Mouse (Mus musculus) hindbrain, embryonic 14.5 days (tissue): ENCODE data around the gene Arhgef17. TPM values are rescaled to one million over a fixed set of nuclear protein-coding genes. Genes with fewer than 3 reads are reported as not detected.

Experiments
- ATAC-seq: fragments of 200-750 bp; cut with Nextera tagmentation; 2 replicates; pipeline ENCODE4 v1.8.0; 2017; ENCODE audit warnings: moderate number of reproducible peaks, mild to moderate bottlenecking, moderate TSS enrichment, moderate library complexity; ENCODE audit not compliant: low FRiP score
- DNase-seq: peaks from one replicate; pipeline ENCODE4 v3.0.0-alpha.2; 2015; ENCODE audit warnings: low spot score
- H3K27ac ChIP-seq: fragments of 300-500 bp; sonication (generic); 2 replicates; pipeline ENCODE4 v1.5.1; 2014; ENCODE audit warnings: mild to moderate bottlenecking, moderate library complexity
- H3K27me3 ChIP-seq: fragments of 300-500 bp; sonication (generic); 2 replicates; pipeline ENCODE4 v1.6.1; 2014; ENCODE audit warnings: mild to moderate bottlenecking, low read length, mixed read lengths; ENCODE audit not compliant: control insufficient read depth, insufficient read depth
- H3K36me3 ChIP-seq: fragments of 300-500 bp; sonication (generic); replicated peaks from 2 replicates; pipeline ENCODE4 v1.6.1; 2014; ENCODE audit not compliant: control insufficient read depth, insufficient read depth
- H3K4me1 ChIP-seq: fragments of 300-500 bp; sonication (generic); replicated peaks from 2 replicates; pipeline ENCODE4 v1.6.1; 2014; ENCODE audit warnings: antibody characterized with exemption, low read length, mixed read lengths; ENCODE audit not compliant: control insufficient read depth, insufficient read depth
- H3K4me2 ChIP-seq: fragments of 300-500 bp; sonication (generic); replicated peaks from 2 replicates; pipeline ENCODE4 v1.6.1; 2014; ENCODE audit warnings: mild to moderate bottlenecking, moderate library complexity
- H3K4me3 ChIP-seq: fragments of 300-500 bp; sonication (generic); replicated peaks from 2 replicates; pipeline ENCODE4 v1.5.1; 2014; ENCODE audit warnings: mild to moderate bottlenecking, low read length
- H3K9ac ChIP-seq: fragments of 300-500 bp; sonication (generic); 2 replicates; pipeline ENCODE4 v1.6.1; 2014
- H3K9me3 ChIP-seq: fragments of 300-500 bp; sonication (generic); 2 replicates; pipeline ENCODE4 v1.6.1; 2016; ENCODE audit warnings: low read length; ENCODE audit not compliant: control insufficient read depth
- WGBS: fragments of 180-500 bp; shearing (Covaris S2); extraction: QIAGEN DNeasy Blood & Tissue Kit; methylation state at CpG from one replicate; pipeline ENCODE4 v1.1.7; 2014; 5-methylcytosine and 5-hydroxymethylcytosine counted together
- polyA plus RNA-seq: library from polyadenylated mRNA; unstranded; fragments of >200 nt; fragmentation: Nextera tagmentation; extraction: Ambion mirVana; gene quantifications from 2 replicates; pipeline ENCODE4 v1.2.1, GENCODE M21; 2014

The Arhgef17 gene
- polyA plus RNA-seq, 1 experiment from 2014 or later = 15.5 TPM

DNA sequence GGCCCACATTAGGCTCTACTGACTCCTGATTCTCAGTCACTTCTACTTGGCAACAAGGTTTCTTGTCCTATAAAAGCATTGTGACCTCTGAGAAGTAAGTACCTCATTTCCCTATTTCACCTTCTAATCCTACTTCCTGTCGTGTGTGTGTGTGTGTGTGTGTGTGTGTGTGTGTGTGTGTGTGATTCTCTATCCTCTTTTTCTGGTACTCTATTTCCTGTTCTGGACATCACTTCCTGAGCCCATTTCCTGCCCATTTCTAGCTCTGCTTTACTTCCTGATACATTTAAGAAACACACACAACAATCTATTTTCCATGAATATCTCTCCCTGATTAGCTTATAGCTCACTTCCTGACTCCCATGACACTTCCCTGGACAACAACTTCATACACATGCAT lies 56.1 kb downstream of the Arhgef17 start:
- H3K36me3 ChIP-seq = peaks cover 67% of the 10 kb centered on the region
- 78% methylated on average over 1 of the region's 1 CpGs for WGBS

GRCm38 (mm10) chr7:100873197-100873596 lies 58.7 kb downstream of the Arhgef17 start:
- ATAC-seq (no peak), DNase-seq (no peak)
- no peak overlapping the region for H3K9ac ChIP-seq
- H3K27ac ChIP-seq = no peak overlapping the region
- no peaks in the 10 kb centered on the region for H3K4me1 ChIP-seq
- no peak overlapping the region for H3K4me2 ChIP-seq
- WGBS = 93% methylated on average over 13 of the region's 13 CpGs
- no peaks in the 10 kb centered on the region for H3K9me3 ChIP-seq
- H3K4me3 ChIP-seq = no peak overlapping the region
- H3K36me3 ChIP-seq = peaks cover 46% of the 10 kb centered on the region
- H3K27me3 ChIP-seq = no peaks in the 10 kb centered on the region

More for the DNA sequence above, 56.1 kb downstream of the Arhgef17 start:
- no peaks in the 10 kb centered on the region for H3K9me3 ChIP-seq
- no peaks in the 10 kb centered on the region for H3K27me3 ChIP-seq
- ATAC-seq (no peak), DNase-seq (no peak)
- H3K27ac ChIP-seq = no peak overlapping the region
- H3K4me1 ChIP-seq = no peaks in the 10 kb centered on the region
- no peak overlapping the region for H3K4me2 ChIP-seq
- H3K9ac ChIP-seq = no peak overlapping the region
- H3K4me3 ChIP-seq = no peak overlapping the region

DNA sequence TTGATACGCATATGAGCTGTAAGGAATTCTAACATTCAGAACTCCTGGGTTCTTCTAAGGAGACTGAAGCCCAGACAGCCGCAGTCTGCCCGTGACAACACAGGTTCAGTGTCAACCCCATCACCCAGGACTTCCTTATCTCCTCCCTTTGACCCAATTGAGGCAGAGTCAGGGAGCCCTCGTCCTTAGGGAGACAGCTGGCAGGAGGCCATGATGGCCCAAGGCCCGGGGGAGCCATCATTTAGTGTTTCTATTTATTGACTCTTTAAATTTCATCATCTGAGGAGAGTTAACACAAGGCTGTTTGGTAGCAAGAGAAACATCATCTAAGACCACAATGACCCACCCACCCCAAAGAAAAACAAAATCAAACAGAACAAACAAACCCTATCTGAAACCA lies 60.0 kb downstream of the Arhgef17 start:
- 88% methylated on average over 5 of the region's 5 CpGs for WGBS

DNA sequence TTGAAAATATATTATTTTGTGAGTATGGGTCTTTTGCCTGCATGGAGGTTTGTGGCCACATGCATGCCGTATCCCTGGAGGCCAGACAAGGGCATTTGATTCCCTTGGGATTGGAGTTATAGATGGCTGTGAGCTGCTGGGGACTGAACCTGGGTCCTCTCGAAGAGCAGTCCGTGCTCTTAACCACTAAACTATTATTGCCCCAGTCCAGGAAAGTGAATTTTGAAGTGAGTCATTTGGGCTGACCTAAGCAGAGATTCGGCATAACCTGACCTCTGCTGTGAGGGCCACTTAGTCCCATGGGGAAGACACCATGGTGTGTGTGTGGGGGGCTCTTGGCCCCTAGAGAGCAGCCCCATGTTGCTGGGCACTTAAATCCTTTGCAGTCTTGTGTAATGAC lies 60.6 kb downstream of the Arhgef17 start:
- Histone ChIP-seq H3K27ac (no peak overlapping the region), H3K4me1 (no peaks in the 10 kb centered on the region), H3K4me3 (no peak overlapping the region), H3K9ac (no peak overlapping the region), H3K4me2 (no peak overlapping the region), H3K9me3 (no peaks in the 10 kb centered on the region), H3K27me3 (no peaks in the 10 kb centered on the region), H3K36me3 (peaks cover 31% of the 10 kb centered on the region)
- 94% methylated on average over 4 of the region's 4 CpGs for WGBS
- no peak for DNase-seq
- no peak for ATAC-seq

More for the DNA sequence above, 60.0 kb downstream of the Arhgef17 start:
- Histone ChIP-seq H3K9me3 (no peaks in the 10 kb centered on the region), H3K27me3 (no peaks in the 10 kb centered on the region), H3K27ac (no peak overlapping the region), H3K4me1 (no peaks in the 10 kb centered on the region), H3K36me3 (peaks cover 37% of the 10 kb centered on the region), H3K9ac (no peak overlapping the region), H3K4me3 (no peak overlapping the region), H3K4me2 (no peak overlapping the region)
- ATAC-seq (no peak), DNase-seq (no peak)

DNA sequence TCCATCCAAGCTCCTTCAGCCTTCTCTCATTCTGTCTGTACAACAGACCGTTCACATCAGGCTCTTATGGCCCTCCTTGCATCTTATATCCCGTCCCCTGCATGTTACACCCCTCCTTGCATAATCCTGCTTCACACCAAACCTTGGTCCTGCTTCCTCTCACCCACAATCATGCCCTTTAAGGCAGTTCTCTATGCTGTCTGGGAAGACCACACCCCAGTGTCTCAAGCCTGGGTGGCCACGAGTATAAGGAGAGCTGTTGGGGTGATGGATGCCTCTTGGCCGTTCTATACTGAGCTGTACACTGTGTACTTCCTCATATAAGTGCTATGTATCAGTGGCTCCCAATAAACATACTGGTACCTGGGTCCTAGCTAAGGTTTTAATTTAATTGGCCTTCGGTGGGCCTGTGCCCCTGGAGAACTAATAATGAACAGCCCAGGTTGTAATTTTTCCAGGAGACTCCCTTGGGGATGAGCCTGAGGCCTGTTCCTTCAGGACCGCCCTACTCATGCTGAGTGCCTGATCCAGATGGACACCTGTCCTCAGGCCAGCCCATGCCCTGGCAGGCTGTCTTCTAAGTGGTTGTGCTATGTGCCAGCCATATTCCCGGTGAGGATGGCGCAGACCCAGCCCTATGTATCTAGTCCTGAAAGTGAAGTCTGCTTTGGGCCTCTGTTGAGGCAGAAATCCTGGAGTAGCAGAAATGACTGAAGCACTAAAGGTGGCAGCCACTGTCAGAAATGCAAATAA lies 61.9 kb downstream of the Arhgef17 start:
- ATAC-seq = no peak
- Histone ChIP-seq H3K36me3 (peaks cover 26% of the 10 kb centered on the region), H3K9ac (no peak overlapping the region), H3K9me3 (no peaks in the 10 kb centered on the region), H3K4me3 (no peak overlapping the region), H3K27ac (no peak overlapping the region), H3K4me2 (no peak overlapping the region), H3K4me1 (no peaks in the 10 kb centered on the region), H3K27me3 (no peaks in the 10 kb centered on the region)
- WGBS = 89% methylated on average over 8 of the region's 8 CpGs
- DNase-seq = no peak

DNA sequence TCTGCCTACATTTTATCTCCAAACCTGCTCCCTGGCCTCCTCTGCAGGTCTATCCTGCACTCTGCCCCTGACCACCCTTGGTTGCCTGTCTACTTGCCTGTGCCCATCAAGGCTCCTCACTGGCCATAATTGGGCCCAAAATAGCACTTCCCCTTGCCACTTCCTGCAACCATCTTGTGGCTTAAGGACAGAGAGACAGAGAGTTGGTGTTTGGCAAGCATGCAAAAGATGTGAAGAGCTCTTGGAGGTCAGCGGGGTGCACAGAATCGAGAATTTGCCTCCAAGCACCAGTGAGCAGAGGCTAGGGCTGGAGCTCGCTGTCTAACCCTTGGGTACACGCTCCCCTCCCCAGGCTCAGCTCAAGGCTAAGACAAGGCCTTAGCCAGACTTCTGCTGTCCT lies 63.4 kb downstream of the Arhgef17 start:
- WGBS = 78% methylated on average over 4 of the region's 4 CpGs
- no peak overlapping the region for H3K27ac ChIP-seq
- no peak overlapping the region for H3K4me3 ChIP-seq
- H3K27me3 ChIP-seq = no peaks in the 10 kb centered on the region
- H3K9ac ChIP-seq = no peak overlapping the region
- DNase-seq (no peak), ATAC-seq (no peak)
- no peak overlapping the region for H3K4me2 ChIP-seq
- no peaks in the 10 kb centered on the region for H3K4me1 ChIP-seq
- H3K9me3 ChIP-seq = no peaks in the 10 kb centered on the region
- peaks cover 14% of the 10 kb centered on the region for H3K36me3 ChIP-seq

- Histone ChIP-seq H3K4me3 (no peak overlapping the region), H3K27me3 (no peaks in the 10 kb centered on the region)
- 67% methylated on average over 2 of the region's 2 CpGs for WGBS
Measured at GRCm38 (mm10) chr7:100867561-100867960, 64.3 kb downstream of the Arhgef17 start.

GRCm38 (mm10) chr7:100866675-100867074 lies 65.2 kb downstream of the Arhgef17 start:
- H3K4me2 ChIP-seq = no peak overlapping the region
- H3K9ac ChIP-seq = no peak overlapping the region
- no peaks in the 10 kb centered on the region for H3K27me3 ChIP-seq
- H3K36me3 ChIP-seq = no peaks in the 10 kb centered on the region
- ATAC-seq (no peak), DNase-seq (peak; percentile 83)
- WGBS = 10% methylated on average over 3 of the region's 3 CpGs
- no peaks in the 10 kb centered on the region for H3K9me3 ChIP-seq
- H3K4me3 ChIP-seq = no peak overlapping the region
- no peak overlapping the region for H3K27ac ChIP-seq
- peaks cover 7% of the 10 kb centered on the region; the same call in 1 of the 2 replicates for H3K4me1 ChIP-seq

More at GRCm38 (mm10) chr7:100867561-100867960, 64.3 kb downstream of the Arhgef17 start:
- Histone ChIP-seq H3K27ac (no peak overlapping the region), H3K4me2 (no peak overlapping the region), H3K9ac (no peak overlapping the region), H3K4me1 (no peaks in the 10 kb centered on the region), H3K9me3 (no peaks in the 10 kb centered on the region), H3K36me3 (peaks cover 4% of the 10 kb centered on the region; the same call in 1 of the 2 replicates)
- DNase-seq = no peak
- ATAC-seq = no peak

DNA sequence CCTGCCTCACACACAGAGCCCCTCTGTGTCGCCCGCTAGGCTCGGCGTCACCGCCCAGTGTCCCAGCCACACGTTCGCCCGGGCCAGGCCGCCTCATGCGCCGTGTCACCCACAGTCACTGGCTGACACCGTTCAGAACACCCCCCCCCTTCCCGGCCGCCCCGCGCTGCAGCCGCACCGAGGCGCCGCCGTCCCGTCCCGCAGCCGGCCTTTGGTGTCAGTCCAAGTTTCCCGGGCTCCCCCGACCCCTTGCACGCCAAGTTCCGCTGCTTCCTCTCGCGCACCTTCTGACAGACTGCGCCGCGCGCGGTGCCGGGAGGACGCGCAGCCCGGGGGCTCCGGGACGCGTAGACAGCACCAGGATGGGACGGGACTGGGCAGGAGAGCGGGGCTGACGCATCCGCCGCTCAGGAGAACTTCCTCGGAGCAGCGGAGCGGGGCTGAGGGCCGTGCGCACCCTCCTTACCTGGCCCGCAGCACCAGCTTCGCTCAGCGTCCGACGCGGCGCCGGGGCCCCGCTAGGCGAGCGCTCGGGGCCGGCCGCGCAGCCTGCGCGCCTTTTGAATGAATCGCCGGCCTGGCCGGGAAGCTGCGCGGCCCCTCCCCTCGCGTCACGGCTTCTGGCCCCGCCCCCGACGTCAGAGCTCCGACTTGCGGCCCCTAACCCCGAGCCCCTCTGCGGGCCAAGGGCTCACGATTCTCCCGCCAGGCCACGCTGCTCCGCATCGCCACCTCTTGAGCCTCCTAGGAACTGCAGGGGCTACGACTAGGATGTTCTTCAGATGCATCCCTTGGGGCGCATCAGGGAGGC lies 68.9 kb downstream of the Arhgef17 start, which contains the start of gene Relt:
TSS of gene Relt (minus strand) at position 619 of the 811 bp plus-strand sequence.
- DNase-seq (peak; percentile 94), ATAC-seq (peak; percentile 90)
- H3K36me3 ChIP-seq = no peaks in the 10 kb centered on the region
- H3K27ac ChIP-seq = peak within 1 kb of the TSS; percentile 54
- H3K9ac ChIP-seq = peak within 1 kb of the TSS; percentile 70
- no peaks in the 10 kb centered on the region for H3K9me3 ChIP-seq
- peak within 1 kb of the TSS; percentile 52 for H3K4me3 ChIP-seq
- H3K4me1 ChIP-seq = peaks cover 7% of the 10 kb centered on the region; the same call in 1 of the 2 replicates
- H3K4me2 ChIP-seq = peak within 1 kb of the TSS; percentile 99
- no peaks in the 10 kb centered on the region for H3K27me3 ChIP-seq
- under 1% methylated on average over 72 of the region's 91 CpGs for WGBS
